Mouse (Mus musculus): Measurements from ENCODE around the gene Pdlim7. TPM values are rescaled to one million over a fixed set of nuclear protein-coding genes. Genes with fewer than 3 reads are reported as not detected.

Gene Pdlim7
- total and polyA plus RNA-seq, 3 experiments: 12.3 to 40.6 TPM; not detected in 1

DNA sequence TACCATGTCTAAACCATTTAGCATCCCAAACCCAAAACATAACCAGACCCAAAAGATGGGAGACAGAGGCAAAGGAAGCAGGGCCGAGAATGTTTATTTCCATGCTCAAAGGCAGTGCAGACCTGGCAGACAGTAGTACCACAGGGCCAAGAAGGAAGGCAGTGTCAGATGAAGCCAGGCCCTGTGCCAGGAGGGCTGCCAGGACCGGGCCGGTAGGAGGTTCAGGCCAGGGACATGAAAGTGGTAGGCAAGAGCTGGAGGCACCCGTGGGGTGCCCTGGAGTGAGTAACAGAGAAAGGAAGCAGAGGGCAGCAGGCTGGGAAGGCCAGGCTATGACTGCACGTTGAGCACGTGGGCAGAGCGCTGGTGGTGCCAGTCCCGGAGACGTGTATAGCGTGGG, 6.8 kb downstream of the Pdlim7 start:
- H3K27me3 ChIP-seq (ENCODE audit: control insufficient read depth in 1 of 2, insufficient read depth in 2 of 2, low read length in 2 of 2): no peaks in the 10 kb centered on the region
- H3K4me3 ChIP-seq (ENCODE audit: control insufficient read depth in 1 of 2, insufficient read depth in 1 of 2, low read depth in 2 of 2, low read length in 2 of 2): no peak overlapping the region
- no peak overlapping the region for H3K9ac ChIP-seq (ENCODE audit: control insufficient read depth, low read depth, low read length, poor library complexity, severe bottlenecking)
- no peaks in the 10 kb centered on the region; the same call in 1 of the 2 replicates for H3K79me2 ChIP-seq (ENCODE audit: control insufficient read depth, insufficient read depth, low read length, poor library complexity)
- TF ChIP-seq SIN3A (IDR thresholded peaks at IDR 0.05; ENCODE audit: low read length) (no peak), ELF1 (IDR thresholded peaks at IDR 0.05; ENCODE audit: low read depth, low read length) (no peak), MAZ (IDR thresholded peaks at IDR 0.05; ENCODE audit: low read depth, low read length) (no peak)
- H3K36me3 ChIP-seq (ENCODE audit: control insufficient read depth in 1 of 2, insufficient read depth in 2 of 2, low read length in 2 of 2): peaks cover 0 to 22% of the 10 kb centered on the region in 2 experiments; a peak in 2 of 4 replicates
- peaks cover 21 to 24% of the 10 kb centered on the region in 2 experiments for H3K4me1 ChIP-seq (ENCODE audit: control insufficient read depth in 1 of 2, insufficient read depth in 2 of 2, low read length in 2 of 2)
- H3K27ac ChIP-seq (ENCODE audit: control insufficient read depth, low read depth, low read length): no peak overlapping the region
- no peak for DNase-seq (ENCODE audit: low read depth, low spot score)
- no peaks in the 10 kb centered on the region for H3K9me3 ChIP-seq (replicated peaks; ENCODE audit: insufficient read depth, low read length)

DNA sequence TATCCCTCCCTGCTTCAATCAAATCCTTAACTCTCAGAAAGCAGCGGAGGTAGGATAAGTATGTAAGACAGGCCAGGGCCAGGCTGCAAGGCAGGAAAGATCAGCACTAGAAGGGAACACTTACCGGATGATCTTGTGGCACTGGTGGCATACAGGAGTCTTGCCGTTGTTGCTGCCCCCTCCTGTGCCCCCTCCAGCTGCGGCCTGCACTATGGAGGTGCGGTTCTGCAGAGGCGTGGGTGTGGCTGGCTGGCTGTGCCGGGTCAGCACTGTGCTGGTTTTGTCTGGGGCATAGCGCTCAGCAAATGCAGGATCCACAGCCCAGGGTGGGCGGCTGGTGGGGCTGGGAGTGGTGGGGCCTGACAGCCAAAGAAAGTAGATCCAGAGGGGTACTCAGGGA, 7.7 kb downstream of the Pdlim7 start:
- H3K4me3 ChIP-seq (ENCODE audit: control insufficient read depth in 1 of 2, insufficient read depth in 1 of 2, low read depth in 2 of 2, low read length in 2 of 2): no peak overlapping the region
- H3K4me1 ChIP-seq (ENCODE audit: control insufficient read depth in 1 of 2, insufficient read depth in 2 of 2, low read length in 2 of 2): peaks cover 12 to 16% of the 10 kb centered on the region in 2 experiments
- no peak overlapping the region for H3K9ac ChIP-seq (ENCODE audit: control insufficient read depth, low read depth, low read length, poor library complexity, severe bottlenecking)
- no peaks in the 10 kb centered on the region for H3K9me3 ChIP-seq (replicated peaks; ENCODE audit: insufficient read depth, low read length)
- H3K27me3 ChIP-seq (ENCODE audit: control insufficient read depth in 1 of 2, insufficient read depth in 2 of 2, low read length in 2 of 2): no peaks in the 10 kb centered on the region
- H3K36me3 ChIP-seq (ENCODE audit: control insufficient read depth in 1 of 2, insufficient read depth in 2 of 2, low read length in 2 of 2): peaks cover 0 to 13% of the 10 kb centered on the region in 2 experiments; a peak in 2 of 4 replicates
- no peak for DNase-seq (ENCODE audit: low read depth, low spot score)
- no peak for TF ChIP-seq HCFC1 (IDR thresholded peaks at IDR 0.05; ENCODE audit: low read depth, low read length)
- no peak for TF ChIP-seq BHLHE40 (IDR thresholded peaks at IDR 0.05; ENCODE audit: borderline replicate concordance, low read depth, low read length)
- TF ChIP-seq USF1 (IDR thresholded peaks at IDR 0.05; ENCODE audit: low read depth, low read length): no peak
- TF ChIP-seq MAZ (IDR thresholded peaks at IDR 0.05; ENCODE audit: low read depth, low read length): no peak
- no peak for TF ChIP-seq EP300 (IDR thresholded peaks at IDR 0.05; ENCODE audit: low read depth in 1 of 2, low read length in 2 of 2)
- no peak for TF ChIP-seq UBTF (IDR thresholded peaks at IDR 0.05; ENCODE audit: borderline replicate concordance, insufficient read depth, low read depth, low read length)
- no peak for TF ChIP-seq MYB (IDR thresholded peaks at IDR 0.05; ENCODE audit: low read depth, low read length)
- H3K27ac ChIP-seq (ENCODE audit: control insufficient read depth, low read depth, low read length): no peak overlapping the region
- H3K79me2 ChIP-seq (ENCODE audit: control insufficient read depth, insufficient read depth, low read length, poor library complexity): no peaks in the 10 kb centered on the region

DNA sequence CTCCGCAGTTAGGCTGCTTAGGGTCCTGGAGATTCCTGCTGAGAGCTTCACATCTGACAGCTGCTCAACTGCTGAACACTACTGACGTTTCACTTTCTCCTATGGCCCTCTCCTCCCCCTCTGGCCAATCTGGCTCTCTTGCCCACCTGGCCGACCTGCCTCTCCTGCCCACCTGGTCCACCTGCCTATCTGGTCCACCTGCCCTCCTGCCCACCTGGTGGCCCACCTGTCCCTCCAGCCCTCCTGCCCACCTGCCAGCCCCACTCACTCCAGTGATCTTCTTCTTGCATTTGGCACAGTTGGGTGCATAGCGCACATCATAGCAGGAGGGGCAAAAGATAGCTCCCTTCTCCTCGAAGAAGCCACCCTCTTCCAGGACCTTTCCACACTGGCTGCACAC, 9.1 kb downstream of the Pdlim7 start:
- no peak overlapping the region for H3K27ac ChIP-seq (ENCODE audit: control insufficient read depth, low read depth, low read length)
- H3K9me3 ChIP-seq (replicated peaks; ENCODE audit: insufficient read depth, low read length): no peaks in the 10 kb centered on the region
- H3K9ac ChIP-seq (ENCODE audit: control insufficient read depth, low read depth, low read length, poor library complexity, severe bottlenecking): no peak overlapping the region
- no peaks in the 10 kb centered on the region for H3K27me3 ChIP-seq (ENCODE audit: control insufficient read depth in 1 of 2, insufficient read depth in 2 of 2, low read length in 2 of 2)
- TF ChIP-seq CHD2 (IDR thresholded peaks at IDR 0.05; ENCODE audit: low read length) (no peak), SMC3 (IDR thresholded peaks at IDR 0.05; ENCODE audit: low read depth, low read length) (no peak), TBP (IDR thresholded peaks at IDR 0.05; ENCODE audit: low read depth, low read length) (no peak), BHLHE40 (IDR thresholded peaks at IDR 0.05; ENCODE audit: borderline replicate concordance, low read depth, low read length) (no peak), MYB (IDR thresholded peaks at IDR 0.05; ENCODE audit: low read depth, low read length) (no peak), GABPA (IDR thresholded peaks at IDR 0.05; ENCODE audit: low read depth, low read length) (no peak), MAZ (IDR thresholded peaks at IDR 0.05; ENCODE audit: low read depth, low read length) (no peak), ZKSCAN1 (IDR thresholded peaks at IDR 0.05; ENCODE audit: low read depth, low read length) (no peak), USF1 (IDR thresholded peaks at IDR 0.05; ENCODE audit: low read depth, low read length) (no peak), E2F4 (IDR thresholded peaks at IDR 0.05; ENCODE audit: borderline replicate concordance, low read depth, low read length) (no peak), CTCF (IDR thresholded peaks at IDR 0.05 in 2 of 3, conservative IDR thresholded peaks at IDR 0.05 in 1 of 3; ENCODE audit: control insufficient read depth in 1 of 3, insufficient read depth in 1 of 3, low read depth in 2 of 3, low read length in 3 of 3, poor library complexity in 1 of 3, severe bottlenecking in 1 of 3) (no peak), TCF12 (IDR thresholded peaks at IDR 0.05; ENCODE audit: low read depth, low read length) (no peak), UBTF (IDR thresholded peaks at IDR 0.05; ENCODE audit: borderline replicate concordance, insufficient read depth, low read depth, low read length) (no peak), HCFC1 (IDR thresholded peaks at IDR 0.05; ENCODE audit: low read depth, low read length) (no peak), POLR2A (IDR thresholded peaks at IDR 0.05; ENCODE audit: control insufficient read depth in 1 of 2, insufficient read depth in 1 of 2, low read depth in 1 of 2, low read length in 2 of 2, poor library complexity in 1 of 2) (no peak), MXI1 (IDR thresholded peaks at IDR 0.05; ENCODE audit: low read depth, low read length) (no peak), TAL1 (IDR thresholded peaks at IDR 0.05; ENCODE audit: low read length) (no peak), SIN3A (IDR thresholded peaks at IDR 0.05; ENCODE audit: low read length) (no peak), USF2 (IDR thresholded peaks at IDR 0.05; ENCODE audit: borderline replicate concordance in 1 of 2, insufficient read depth in 1 of 2, low read depth in 1 of 2, low read length in 2 of 2) (no peak), MAX (IDR thresholded peaks at IDR 0.05; ENCODE audit: low read length) (no peak)
- H3K4me1 ChIP-seq (ENCODE audit: control insufficient read depth in 1 of 2, insufficient read depth in 2 of 2, low read length in 2 of 2): peaks cover 0 to 1% of the 10 kb centered on the region in 2 experiments; a peak in 1 of 4 replicates
- H3K79me2 ChIP-seq (ENCODE audit: control insufficient read depth, insufficient read depth, low read length, poor library complexity): no peaks in the 10 kb centered on the region
- H3K36me3 ChIP-seq (ENCODE audit: control insufficient read depth in 1 of 2, insufficient read depth in 2 of 2, low read length in 2 of 2): peaks cover 0 to under 1% of the 10 kb centered on the region in 2 experiments; a peak in 1 of 4 replicates
- H3K4me3 ChIP-seq (ENCODE audit: control insufficient read depth in 1 of 2, insufficient read depth in 1 of 2, low read depth in 2 of 2, low read length in 2 of 2): no peak overlapping the region
- no peak for DNase-seq (ENCODE audit: low read depth, low spot score)

Data from MEL (cell line).